Mouse (Mus musculus) testis, adult 10 weeks (tissue): ENCODE measurements around the gene Olfr281. TPM values are rescaled to one million over a fixed set of nuclear protein-coding genes. Genes with fewer than 3 reads are reported as not detected.

ENCODE experiments used
- polyA plus RNA-seq: library from polyadenylated mRNA; stranded (reverse); fragments of 350-450 nt; fragmentation: Illumina TruSeq; extraction: RNeasy Lipid Tissue Mini Kit (QIAGEN cat#74804); gene quantifications from one replicate; pipeline ENCODE4 v1.2.3, GENCODE M21; 2014; ENCODE audit warnings: low read depth, low replicate concordance

The Olfr281 gene
- not detected for polyA plus RNA-seq

GRCm38 (mm10) chr15:98452288-98452687, at the start of gene Olfr281:
Gene Olfr281 (plus strand): TSS chr15:98452588.

GRCm38 (mm10) chr15:98430925-98431324, 21.5 kb upstream of the Olfr281 start, which contains the start of gene Olfr282:
Gene Olfr282 (plus strand): TSS chr15:98431225.

DNA sequence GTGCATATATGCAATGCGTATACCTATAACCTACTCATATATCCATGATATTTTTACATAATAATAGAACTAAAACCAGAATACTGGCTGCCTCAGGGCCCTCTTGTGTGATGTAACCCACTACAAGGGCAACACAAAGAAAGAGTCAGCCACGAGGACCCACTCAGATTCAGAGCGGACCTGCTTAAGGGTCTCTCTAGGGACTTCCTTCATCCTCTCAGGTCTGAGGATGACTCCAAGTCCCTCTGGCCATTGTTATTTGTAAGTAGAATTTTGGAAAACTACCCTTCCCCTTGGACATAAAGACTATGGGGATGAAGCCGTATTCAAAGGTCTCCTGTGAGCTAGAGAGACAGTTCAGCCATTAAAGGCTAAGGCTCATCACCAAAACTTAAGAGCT, 17.2 kb downstream of the Olfr281 start, which contains the start of gene OR5BS1P:
Gene OR5BS1P, plus strand, starts transcription at position 301 of the 400 bp plus-strand sequence.

DNA sequence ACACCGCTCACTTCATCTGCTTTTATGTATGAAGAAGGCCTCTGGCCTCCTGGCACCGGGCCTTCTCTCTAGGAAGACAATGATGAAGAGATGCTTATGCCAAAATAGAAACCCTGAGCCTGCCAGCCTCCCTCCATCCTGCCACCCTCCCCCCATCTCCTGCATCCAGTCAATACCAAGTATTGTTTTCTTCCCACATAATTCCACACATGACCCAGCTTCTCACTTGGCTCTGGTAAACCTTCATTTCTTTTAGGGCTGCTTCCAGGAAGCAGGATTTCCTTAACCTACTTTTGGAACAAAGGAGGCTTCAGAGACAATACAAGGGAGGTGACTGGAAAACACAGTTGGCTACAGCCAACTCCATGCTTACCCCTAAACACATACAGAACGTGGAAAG, 30.3 kb downstream of the Olfr281 start, which contains the start of gene Lalba:
Gene Lalba, minus strand, starts transcription at position 21 of the 400 bp plus-strand sequence.

GRCm38 (mm10) chr15:98492102-98492501, 39.7 kb downstream of the Olfr281 start, which contains the start of gene Olfr279:
Gene Olfr279 (plus strand): TSS chr15:98492402.

Other genes with a start within 250 kb of the Olfr281 start
- gene Gm44579, start 231.6 kb upstream of the Olfr281 start, polyA plus RNA-seq, result not detected
- gene Olfr287, start 231.5 kb upstream of the Olfr281 start, polyA plus RNA-seq, result not detected
- not detected for gene Olfr286, start 218.1 kb upstream of the Olfr281 start, polyA plus RNA-seq
- gene H1fnt, start 195.3 kb upstream of the Olfr281 start, polyA plus RNA-seq, result 79.5 TPM
- gene Zfp641, start 156.4 kb upstream of the Olfr281 start, polyA plus RNA-seq, result 0.67 TPM
- gene Olfr285, start 135.2 kb upstream of the Olfr281 start, polyA plus RNA-seq, result not detected
- gene Olfr284, start 111.6 kb upstream of the Olfr281 start, polyA plus RNA-seq, result not detected
- gene Olfr283, start 71.6 kb upstream of the Olfr281 start, polyA plus RNA-seq, result not detected
- not detected for gene Olfr282, start 21.4 kb upstream of the Olfr281 start, polyA plus RNA-seq
- not detected for gene OR5BS1P, start 17.3 kb downstream of the Olfr281 start, polyA plus RNA-seq
- not detected for gene Lalba, start 30.1 kb downstream of the Olfr281 start, polyA plus RNA-seq
- not detected for gene Olfr279, start 39.8 kb downstream of the Olfr281 start, polyA plus RNA-seq
- gene Kansl2, start 81.7 kb downstream of the Olfr281 start, polyA plus RNA-seq, result 23.9 TPM
- 50.1 TPM for gene Ccnt1, start 118.3 kb downstream of the Olfr281 start, polyA plus RNA-seq
- gene 4930415O20Rik, start 118.4 kb downstream of the Olfr281 start, polyA plus RNA-seq, result 141 TPM
- gene Adcy6, start 157.5 kb downstream of the Olfr281 start, polyA plus RNA-seq, result 1.2 TPM
- not detected for gene Cacnb3, start 178.3 kb downstream of the Olfr281 start, polyA plus RNA-seq
- 2.1 TPM for gene Ddx23, start 210.3 kb downstream of the Olfr281 start, polyA plus RNA-seq
- gene Rnd1, start 224.9 kb downstream of the Olfr281 start, polyA plus RNA-seq, result not detected